Mouse (Mus musculus) cortical plate, adult 2 months (tissue): ENCODE data around the gene Atp6ap1l.

Source experiments
- CTCF ChIP-seq: fragments of 200-500 bp; IDR thresholded peaks from 2 replicates; pipeline ENCODE4 v1.5.1; 2011; ENCODE audit warnings: mild to moderate bottlenecking, control low read depth, low read length; ENCODE audit not compliant: insufficient read depth; ENCODE audit errors: extremely low read depth
- POLR2A ChIP-seq: fragments of 200-500 bp; IDR thresholded peaks from 2 replicates; pipeline ENCODE4 v1.6.1; 2011; ENCODE audit warnings: mild to moderate bottlenecking, low read length, control low read depth; ENCODE audit not compliant: insufficient read depth; ENCODE audit errors: extremely low read depth

DNA sequence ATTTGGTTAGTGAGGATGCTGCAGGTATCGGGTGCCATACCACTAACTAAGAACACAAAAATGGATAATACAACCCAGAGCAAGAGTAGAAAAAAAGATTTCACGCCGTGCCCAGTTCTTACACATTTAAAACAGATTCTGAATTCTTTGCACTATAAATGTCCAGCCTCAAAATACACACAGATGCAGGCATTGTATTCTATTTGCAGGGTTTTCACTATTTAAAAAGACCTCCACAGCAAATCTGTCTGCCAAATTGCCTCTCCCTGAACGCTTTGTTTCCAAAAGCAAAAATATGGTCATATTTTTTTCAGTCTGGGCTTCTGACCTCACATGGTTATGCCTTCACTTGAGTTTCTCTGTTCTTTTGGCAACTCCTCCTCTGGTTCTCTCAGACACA lies 10.3 kb downstream of the Atp6ap1l start:
- TF ChIP-seq POLR2A (no peak), CTCF (no peak)
